Mouse (Mus musculus) liver, embryonic 16.5 days (tissue): ENCODE results near the gene Ifna7. TPM values are rescaled to one million over a fixed set of nuclear protein-coding genes. Genes with fewer than 3 reads are reported as not detected.
"Not testable (repeated sequence)": the region's sequence is repeated elsewhere in the genome, so short reads cannot be mapped to it uniquely, and the experiment has no call there.

ENCODE experiments used
- ATAC-seq: fragments of 200-750 bp; cut with Nextera tagmentation; 2 replicates; pipeline ENCODE4 v1.8.0; 2017; ENCODE audit warnings: low read depth, mild to moderate bottlenecking, moderate number of reproducible peaks, moderate library complexity
- H3K27ac ChIP-seq: fragments of 300-500 bp; sonication (generic); 2 replicates; pipeline ENCODE4 v1.5.1; 2014; ENCODE audit warnings: mild to moderate bottlenecking, low read length
- H3K27me3 ChIP-seq: fragments of 300-500 bp; sonication (generic); 2 replicates; pipeline ENCODE4 v1.6.1; 2014; ENCODE audit warnings: low read depth, low read length, mixed read lengths; ENCODE audit not compliant: control insufficient read depth, insufficient read depth
- H3K36me3 ChIP-seq: fragments of 300-500 bp; sonication (generic); 2 replicates; pipeline ENCODE4 v1.6.1; 2014; ENCODE audit warnings: mild to moderate bottlenecking; ENCODE audit not compliant: control insufficient read depth, insufficient read depth
- H3K4me1 ChIP-seq: fragments of 300-500 bp; sonication (generic); 2 replicates; pipeline ENCODE4 v1.6.1; 2014; ENCODE audit warnings: low read depth, low read length, mixed read lengths; ENCODE audit not compliant: control insufficient read depth
- H3K4me2 ChIP-seq: fragments of 300-500 bp; sonication (generic); 2 replicates; pipeline ENCODE4 v1.6.1; 2014; ENCODE audit warnings: low read depth, low read length, mixed read lengths
- H3K4me3 ChIP-seq: fragments of 300-500 bp; sonication (generic); 2 replicates; pipeline ENCODE4 v1.5.1; 2014; ENCODE audit warnings: low read depth, mild to moderate bottlenecking, low read length
- H3K9ac ChIP-seq: fragments of 300-500 bp; sonication (generic); 2 replicates; pipeline ENCODE4 v1.6.1; 2014; ENCODE audit warnings: low read depth, low read length
- H3K9me3 ChIP-seq: fragments of 300-500 bp; sonication (generic); replicated peaks from 2 replicates; pipeline ENCODE4 v1.6.1; 2016; ENCODE audit warnings: low read length; ENCODE audit not compliant: control insufficient read depth
- WGBS: fragments of 180-500 bp; shearing (Covaris S2); extraction: QIAGEN DNeasy Blood & Tissue Kit; methylation state at CpG from one replicate; pipeline ENCODE4 v1.1.7; 2014; ENCODE audit not compliant: insufficient replicate concordance; 5-methylcytosine and 5-hydroxymethylcytosine counted together
- polyA plus RNA-seq: library from polyadenylated mRNA; unstranded; fragments of >200 nt; fragmentation: Nextera tagmentation; extraction: Ambion mirVana; gene quantifications from 2 replicates; pipeline ENCODE4 v1.2.1, GENCODE M21; 2015

Gene Ifna7
- polyA plus RNA-seq, 1 experiment from 2014 or later, result not detected

DNA sequence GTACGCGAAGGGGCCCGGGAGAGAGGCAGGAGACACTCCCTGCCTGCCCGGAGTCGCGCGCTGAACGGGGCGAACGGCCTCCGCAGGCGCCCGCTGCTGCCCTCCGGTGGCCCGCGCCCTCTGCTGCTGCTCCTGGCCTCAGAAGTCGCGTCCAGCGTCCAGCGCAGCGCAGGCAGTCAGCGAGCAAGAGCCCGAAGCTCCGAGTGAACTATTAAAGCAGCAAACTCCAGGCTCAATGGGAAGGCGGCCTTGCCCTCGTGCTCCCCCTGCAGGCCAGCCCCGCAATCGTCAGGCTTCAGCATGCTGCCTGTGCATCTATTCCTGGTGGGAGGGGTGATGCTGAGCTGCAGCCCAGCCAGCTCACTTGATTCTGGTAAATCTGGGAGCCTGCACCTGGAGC, 24.8 kb upstream of the Ifna7 start, which contains the start of gene Gm13278:
Gene Gm13278 (plus strand): TSS at position 301 of the 400 bp plus-strand sequence.
- not testable (repeated sequence) for H3K9me3 ChIP-seq, H3K27ac ChIP-seq, H3K9ac ChIP-seq, H3K36me3 ChIP-seq, H3K4me2 ChIP-seq, ATAC-seq, H3K4me1 ChIP-seq, H3K27me3 ChIP-seq, H3K4me3 ChIP-seq
- no CpG with 5 or more reads among the region's 28 CpGs for WGBS

DNA sequence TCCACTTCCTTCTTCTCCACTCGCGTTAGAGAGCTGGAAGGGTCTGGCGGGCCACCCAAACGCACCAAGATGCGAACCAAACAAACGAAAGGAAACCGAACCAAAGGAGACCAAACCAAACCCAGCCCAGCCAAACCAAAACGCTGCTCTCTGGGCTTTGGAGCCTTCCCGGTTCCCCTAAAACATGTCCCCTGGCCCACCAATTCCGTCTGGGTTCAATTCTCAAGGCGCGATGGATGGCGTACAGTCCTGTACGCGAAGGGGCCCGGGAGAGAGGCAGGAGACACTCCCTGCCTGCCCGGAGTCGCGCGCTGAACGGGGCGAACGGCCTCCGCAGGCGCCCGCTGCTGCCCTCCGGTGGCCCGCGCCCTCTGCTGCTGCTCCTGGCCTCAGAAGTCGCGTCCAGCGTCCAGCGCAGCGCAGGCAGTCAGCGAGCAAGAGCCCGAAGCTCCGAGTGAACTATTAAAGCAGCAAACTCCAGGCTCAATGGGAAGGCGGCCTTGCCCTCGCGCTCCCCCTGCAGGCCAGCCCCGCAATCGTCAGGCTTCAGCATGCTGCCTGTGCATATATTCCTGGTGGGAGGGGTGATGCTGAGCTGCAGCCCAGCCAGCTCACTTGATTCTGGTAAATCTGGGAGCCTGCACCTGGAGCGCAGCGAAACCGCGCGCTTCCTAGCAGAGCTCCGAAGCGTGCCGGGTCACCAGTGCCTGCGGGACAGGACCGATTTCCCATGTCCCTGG, 21.9 kb upstream of the Ifna7 start, which contains the start of gene Gm13275:
Gene Gm13275 (plus strand): TSS at position 552 of the 740 bp plus-strand sequence.
- H3K9ac ChIP-seq, H3K9me3 ChIP-seq, ATAC-seq, H3K4me1 ChIP-seq, H3K4me3 ChIP-seq, H3K27ac ChIP-seq, H3K4me2 ChIP-seq, H3K36me3 ChIP-seq, H3K27me3 ChIP-seq: not testable (repeated sequence)
- 0% methylated on average over 9 of the region's 52 CpGs for WGBS

GRCm38 (mm10) chr4:88797097-88797496, 18.9 kb upstream of the Ifna7 start, which contains the start of gene Gm13279:
TSS of gene Gm13279 (plus strand) at chr4:88797397.
- H3K27me3 ChIP-seq, ATAC-seq, H3K36me3 ChIP-seq, H3K27ac ChIP-seq, H3K4me3 ChIP-seq, H3K4me2 ChIP-seq, H3K9ac ChIP-seq, H3K4me1 ChIP-seq, H3K9me3 ChIP-seq: not testable (repeated sequence)
- WGBS, result no CpG with 5 or more reads among the region's 28 CpGs

GRCm38 (mm10) chr4:88799365-88799764, 16.7 kb upstream of the Ifna7 start, which contains the start of gene Gm13285:
TSS of gene Gm13285 (plus strand) at chr4:88799665.
- ATAC-seq, H3K27ac ChIP-seq, H3K4me2 ChIP-seq, H3K4me3 ChIP-seq, H3K27me3 ChIP-seq, H3K9me3 ChIP-seq, H3K9ac ChIP-seq, H3K36me3 ChIP-seq, H3K4me1 ChIP-seq: not testable (repeated sequence)
- WGBS, result 20% methylated on average over 1 of the region's 7 CpGs

DNA sequence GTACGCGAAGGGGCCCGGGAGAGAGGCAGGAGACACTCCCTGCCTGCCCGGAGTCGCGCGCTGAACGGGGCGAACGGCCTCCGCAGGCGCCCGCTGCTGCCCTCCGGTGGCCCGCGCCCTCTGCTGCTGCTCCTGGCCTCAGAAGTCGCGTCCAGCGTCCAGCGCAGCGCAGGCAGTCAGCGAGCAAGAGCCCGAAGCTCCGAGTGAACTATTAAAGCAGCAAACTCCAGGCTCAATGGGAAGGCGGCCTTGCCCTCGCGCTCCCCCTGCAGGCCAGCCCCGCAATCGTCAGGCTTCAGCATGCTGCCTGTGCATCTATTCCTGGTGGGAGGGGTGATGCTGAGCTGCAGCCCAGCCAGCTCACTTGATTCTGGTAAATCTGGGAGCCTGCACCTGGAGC, 13.1 kb upstream of the Ifna7 start, which contains the start of gene Gm13287:
Gene Gm13287 (plus strand): TSS at position 301 of the 400 bp plus-strand sequence.
- ATAC-seq, H3K27ac ChIP-seq, H3K4me3 ChIP-seq, H3K9ac ChIP-seq, H3K36me3 ChIP-seq, H3K4me1 ChIP-seq, H3K27me3 ChIP-seq, H3K9me3 ChIP-seq: not testable (repeated sequence)
- H3K4me2 ChIP-seq, result peak within 1 kb of the TSS; percentile 27; the same call in 1 of the 2 replicates
- WGBS, result no CpG with 5 or more reads among the region's 29 CpGs

- ATAC-seq, H3K9me3 ChIP-seq: not testable (repeated sequence)
Observed at GRCm38 (mm10) chr4:88805231-88805630, 10.8 kb upstream of the Ifna7 start, which contains the start of gene Gm13288. TSS of gene Gm13288 (plus strand) at chr4:88805531.

DNA sequence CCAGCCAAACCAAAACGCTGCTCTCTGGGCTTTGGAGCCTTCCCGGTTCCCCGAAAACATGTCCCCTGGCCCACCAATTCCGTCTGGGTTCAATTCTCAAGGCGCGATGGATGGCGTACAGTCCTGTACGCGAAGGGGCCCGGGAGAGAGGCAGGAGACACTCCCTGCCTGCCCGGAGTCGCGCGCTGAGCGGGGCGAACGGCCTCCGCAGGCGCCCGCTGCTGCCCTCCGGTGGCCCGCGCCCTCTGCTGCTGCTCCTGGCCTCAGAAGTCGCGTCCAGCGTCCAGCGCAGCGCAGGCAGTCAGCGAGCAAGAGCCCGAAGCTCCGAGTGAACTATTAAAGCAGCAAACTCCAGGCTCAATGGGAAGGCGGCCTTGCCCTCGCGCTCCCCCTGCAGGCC, 10.3 kb upstream of the Ifna7 start:
- H3K4me3 ChIP-seq, result not testable (repeated sequence)

More at GRCm38 (mm10) chr4:88805231-88805630, 10.8 kb upstream of the Ifna7 start, which contains the start of gene Gm13288:
- not testable (repeated sequence) for H3K27ac ChIP-seq, H3K36me3 ChIP-seq, H3K4me2 ChIP-seq, H3K4me1 ChIP-seq, H3K9ac ChIP-seq, H3K27me3 ChIP-seq, H3K4me3 ChIP-seq
- no CpG with 5 or more reads among the region's 8 CpGs for WGBS

GRCm38 (mm10) chr4:88819659-88820058, 3.6 kb downstream of the Ifna7 start, which contains the start of gene Ifna11:
TSS of gene Ifna11 (plus strand) at chr4:88819959.
- ATAC-seq, result no peak
- no peaks in the 10 kb centered on the region for H3K9me3 ChIP-seq
- 68% methylated on average over 1 of the region's 1 CpGs for WGBS
- H3K27ac ChIP-seq, result no peak within 1 kb of the TSS
- no peaks in the 10 kb centered on the region for H3K36me3 ChIP-seq
- H3K4me1 ChIP-seq, result no peaks in the 10 kb centered on the region
- no peak within 1 kb of the TSS for H3K4me2 ChIP-seq
- no peak within 1 kb of the TSS for H3K4me3 ChIP-seq
- H3K9ac ChIP-seq, result no peak within 1 kb of the TSS
- no peaks in the 10 kb centered on the region for H3K27me3 ChIP-seq

More for the DNA sequence above, 10.3 kb upstream of the Ifna7 start:
- not testable (repeated sequence) for H3K4me1 ChIP-seq, H3K9ac ChIP-seq, ATAC-seq, H3K36me3 ChIP-seq, H3K9me3 ChIP-seq, H3K27me3 ChIP-seq, H3K4me2 ChIP-seq, H3K27ac ChIP-seq
- 0% methylated on average over 8 of the region's 34 CpGs for WGBS

GRCm38 (mm10) chr4:88822995-88823394, 7.0 kb downstream of the Ifna7 start:
- no peak overlapping the region for H3K9ac ChIP-seq
- no peak overlapping the region for H3K4me3 ChIP-seq
- no peak overlapping the region for H3K27ac ChIP-seq
- ATAC-seq, result no peak
- 21% methylated on average over 4 of the region's 4 CpGs for WGBS
- no peaks in the 10 kb centered on the region for H3K27me3 ChIP-seq
- H3K4me1 ChIP-seq, result no peaks in the 10 kb centered on the region
- H3K9me3 ChIP-seq, result no peaks in the 10 kb centered on the region
- no peaks in the 10 kb centered on the region for H3K36me3 ChIP-seq
- no peak overlapping the region for H3K4me2 ChIP-seq
